Mouse (Mus musculus) testis, adult 2 months (tissue): Measurements from ENCODE around the gene Mdh2.

Experiments
- CTCF ChIP-seq: fragments of 200-500 bp; IDR thresholded peaks from 2 replicates; pipeline ENCODE4 v1.5.1; 2012; ENCODE audit warnings: low read depth, mild to moderate bottlenecking, inconsistent platforms, low read length, moderate library complexity; ENCODE audit not compliant: control insufficient read depth, insufficient read depth, insufficient replicate concordance
- POLR2A ChIP-seq: fragments of 200-500 bp; IDR thresholded peaks from 2 replicates; pipeline ENCODE4 v1.6.1; 2012; ENCODE audit warnings: low read depth, mild to moderate bottlenecking, inconsistent platforms, low read length, moderate library complexity; ENCODE audit not compliant: control insufficient read depth

DNA sequence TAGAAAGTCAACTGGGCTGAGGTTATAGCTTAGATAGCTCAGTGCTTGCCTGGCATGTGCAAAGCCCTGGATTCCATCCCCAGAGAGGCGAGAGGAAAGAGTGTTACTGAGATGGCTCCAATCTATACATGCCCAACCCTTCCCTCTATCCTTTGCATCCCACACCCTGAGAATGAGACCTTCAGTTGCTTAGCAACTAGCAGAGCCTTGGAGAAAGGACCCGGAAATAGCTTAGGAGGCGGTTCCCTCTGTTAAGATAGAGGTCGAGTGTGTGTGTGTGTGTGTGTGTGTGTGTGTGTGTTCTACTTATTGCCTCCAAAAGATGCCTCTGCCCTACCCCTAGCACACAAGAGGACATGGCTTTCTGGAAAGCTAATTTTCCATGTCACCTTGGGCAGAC lies 54.4 kb downstream of the Mdh2 start:
- TF ChIP-seq POLR2A (no peak), CTCF (no peak)
